Mouse (Mus musculus): ENCODE results near the gene Cdc14a.

Gene Cdc14a

DNA sequence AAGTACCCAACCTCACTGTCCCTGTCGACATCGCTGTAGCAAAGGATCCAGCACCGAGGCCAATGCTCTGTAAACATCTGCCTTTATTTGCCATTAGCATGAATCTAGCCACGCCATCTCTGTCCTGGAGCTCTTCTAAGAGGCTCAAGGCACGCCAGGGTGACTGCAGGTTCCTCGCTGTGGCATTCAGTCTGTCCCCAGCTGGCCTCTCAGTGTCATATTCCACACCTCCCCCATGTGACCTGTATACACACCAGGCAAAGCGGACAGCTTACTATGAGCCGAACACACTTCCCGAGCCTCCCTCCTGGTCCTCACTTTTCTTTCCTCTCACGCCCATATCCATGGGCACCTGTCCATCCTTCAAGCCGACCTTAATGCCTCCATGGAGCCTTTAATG is 4.0 kb downstream of the Cdc14a start:
- no peak for DNase-seq (ENCODE audit: low read depth in 1 of 2, low spot score in 2 of 2)

DNA sequence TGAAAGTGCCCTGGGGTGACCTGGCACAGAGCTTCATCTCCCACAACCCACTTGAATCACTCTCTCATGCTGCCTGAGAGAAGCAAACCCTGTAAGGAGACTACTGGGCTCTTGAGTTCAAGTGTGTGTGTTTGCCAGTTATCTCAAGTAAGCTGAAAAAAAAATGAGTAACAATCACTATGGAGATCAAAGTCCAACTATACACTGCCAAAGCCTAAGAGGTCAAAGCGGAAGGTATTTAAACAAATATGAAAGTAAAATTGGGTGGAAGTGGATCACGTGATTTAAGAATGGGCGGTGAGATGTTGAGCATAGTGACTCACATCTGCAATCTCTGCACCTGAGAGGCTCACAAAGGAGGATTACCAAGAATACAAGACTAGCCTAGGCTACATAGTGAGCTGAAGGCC is 9.4 kb downstream of the Cdc14a start:
- no peak for DNase-seq (ENCODE audit: low read depth in 1 of 2, low spot score in 2 of 2)

- DNase-seq (ENCODE audit: low read depth in 1 of 2, low spot score in 2 of 2): no peak
These were observed 10.7 kb downstream of the Cdc14a start for GRCm38 (mm10) chr3:116412954-116413724.

DNA sequence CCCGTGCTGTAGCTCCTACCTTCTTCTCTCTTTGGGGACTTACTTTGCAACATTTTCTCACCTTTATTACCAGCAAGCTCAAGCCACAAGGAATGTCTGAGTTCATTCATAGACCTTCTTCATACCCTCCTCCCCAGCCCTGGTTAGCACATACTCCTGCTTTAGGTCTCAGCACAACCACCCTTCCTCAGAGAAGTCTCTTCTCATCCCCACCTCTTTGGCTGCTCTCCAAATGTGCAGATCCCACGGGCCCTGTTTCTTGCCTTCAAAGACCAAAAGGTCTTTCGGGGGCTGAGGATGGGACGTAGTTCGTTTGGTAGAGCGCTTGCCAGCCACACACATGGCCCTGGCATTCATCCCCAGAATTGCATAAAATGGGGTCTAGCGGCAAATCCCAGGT is 13.8 kb downstream of the Cdc14a start:
- no peak for DNase-seq (ENCODE audit: low read depth in 1 of 2, low spot score in 2 of 2)

- DNase-seq (ENCODE audit: low read depth in 1 of 2, low spot score in 2 of 2): no peak
These were observed 14.3 kb downstream of the Cdc14a start for GRCm38 (mm10) chr3:116409486-116409885.

DNA sequence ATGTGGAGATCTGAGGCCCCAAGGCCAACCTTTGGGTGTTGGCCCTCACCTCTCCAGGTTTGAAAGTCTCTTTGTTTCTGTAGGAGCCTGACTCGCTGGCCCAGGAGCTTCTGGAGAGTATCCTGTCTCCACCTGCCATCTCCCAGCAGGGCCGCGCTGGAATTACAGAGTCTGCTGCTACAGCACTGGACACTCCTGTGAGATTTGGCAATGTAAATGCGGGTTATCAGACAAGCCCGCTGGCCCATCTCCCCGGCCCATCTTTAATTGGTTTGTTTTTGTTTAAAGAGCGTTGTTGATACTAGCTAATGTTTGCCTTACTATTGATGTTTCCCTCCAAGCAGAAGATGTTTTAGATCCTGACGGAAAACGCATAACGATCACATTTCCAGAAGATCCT is 15.0 kb downstream of the Cdc14a start:
- no peak for DNase-seq (ENCODE audit: low read depth in 1 of 2, low spot score in 2 of 2)

DNA sequence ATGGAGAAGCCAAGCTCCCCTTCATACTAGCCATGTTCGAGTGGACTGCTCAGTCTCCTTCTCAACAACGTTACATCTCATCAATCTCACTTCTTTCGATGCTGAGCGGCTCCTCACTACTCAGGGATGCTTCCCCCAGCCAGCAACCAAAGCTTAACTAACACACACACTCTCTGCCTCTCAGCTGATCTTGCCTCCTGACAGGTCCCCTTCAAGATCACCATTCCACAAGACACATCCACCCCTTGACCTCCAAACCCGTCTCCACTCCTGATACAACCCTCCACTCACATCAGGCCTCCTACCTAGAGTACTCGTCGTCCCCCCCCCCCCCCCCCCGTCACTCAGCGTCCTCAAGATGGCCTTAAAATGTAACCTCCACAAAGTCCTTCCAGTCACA is 18.3 kb downstream of the Cdc14a start:
- DNase-seq (ENCODE audit: low read depth in 1 of 2, low spot score in 2 of 2): no peak

DNA sequence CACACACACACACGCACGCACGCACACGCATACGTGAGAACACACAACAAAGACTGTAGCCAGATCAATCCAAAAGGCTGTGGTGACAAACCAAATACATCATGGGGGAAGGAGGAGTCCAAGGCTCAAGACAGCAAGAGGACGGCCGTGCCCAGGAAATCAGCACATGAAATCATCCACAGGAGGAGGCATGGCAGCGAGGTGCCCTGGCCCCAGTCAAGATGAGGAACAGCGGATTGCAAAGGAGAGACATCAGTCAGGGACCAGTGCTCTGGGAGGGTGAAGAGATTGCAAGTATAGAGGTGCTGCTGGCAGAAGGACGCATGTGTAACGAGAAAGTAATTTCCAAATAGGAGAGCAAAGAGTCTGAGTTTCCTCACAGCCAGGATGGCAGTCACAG is 22.4 kb downstream of the Cdc14a start:
- DNase-seq (ENCODE audit: low read depth in 1 of 2, low spot score in 2 of 2): no peak

GRCm38 (mm10) chr3:116399349-116400090 is 24.3 kb downstream of the Cdc14a start:
- no peak for DNase-seq (ENCODE audit: low read depth in 1 of 2, low spot score in 2 of 2)

- DNase-seq (ENCODE audit: low read depth in 1 of 2, low spot score in 2 of 2): no peak
These were observed 25.3 kb downstream of the Cdc14a start for GRCm38 (mm10) chr3:116398543-116398942.

DNA sequence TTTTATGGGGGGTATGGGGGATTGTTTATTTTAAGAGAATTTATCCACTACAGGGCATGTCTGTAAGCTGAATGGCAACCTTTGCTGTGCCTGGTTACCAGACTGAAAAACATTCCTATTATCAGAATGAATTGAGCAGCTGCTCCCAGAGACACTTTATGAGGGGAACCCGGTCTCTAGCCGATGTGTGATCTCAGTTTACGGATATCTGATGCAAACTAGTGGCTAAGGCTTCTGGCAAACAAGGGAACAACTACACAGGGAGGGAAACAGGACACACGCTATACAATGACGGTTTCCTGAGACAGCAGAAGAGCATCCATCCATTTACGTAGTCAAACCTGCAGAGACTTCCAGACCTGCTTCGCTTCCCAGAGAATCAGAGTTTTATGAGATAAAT is 25.9 kb downstream of the Cdc14a start:
- no peak for DNase-seq (ENCODE audit: low read depth in 1 of 2, low spot score in 2 of 2)

DNA sequence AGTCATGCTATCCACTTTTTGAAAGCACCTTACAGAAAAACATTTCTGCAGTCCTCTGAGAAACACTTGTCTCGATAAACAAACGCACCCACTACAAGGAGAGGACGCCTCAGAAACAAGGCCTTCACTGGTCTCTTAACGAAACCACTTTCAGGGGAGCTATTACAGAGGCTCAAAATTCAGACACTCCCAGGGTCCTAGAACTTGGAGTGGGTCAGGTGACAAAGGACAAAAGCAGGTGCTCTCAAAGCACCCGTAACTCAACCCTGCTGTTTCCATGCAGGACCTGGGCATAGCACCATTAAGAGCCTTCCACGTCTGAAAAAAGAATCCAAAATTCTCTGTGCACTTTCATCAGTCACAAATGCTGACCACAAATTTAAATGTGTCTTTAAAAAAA is 26.5 kb downstream of the Cdc14a start:
- DNase-seq (ENCODE audit: low read depth in 1 of 2, low spot score in 2 of 2): no peak

DNA sequence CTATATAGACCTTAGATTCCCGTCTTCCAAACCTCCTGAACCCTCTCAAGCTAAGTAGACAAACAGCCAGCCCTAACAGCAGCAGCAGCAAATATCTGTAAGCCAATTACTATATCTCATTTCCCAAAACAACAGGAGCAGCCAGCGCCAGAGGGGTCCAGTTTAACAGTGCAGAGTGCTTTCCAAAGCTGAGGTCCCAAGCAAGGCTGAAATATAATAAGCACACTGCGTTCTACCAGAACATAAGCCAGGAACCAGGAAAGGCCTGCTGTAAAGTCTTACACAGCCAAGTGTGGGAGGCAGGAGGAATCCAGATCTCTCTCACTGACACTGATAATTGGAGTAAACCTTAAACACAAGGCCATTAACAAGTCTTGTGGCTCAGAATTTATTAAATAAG is 27.3 kb downstream of the Cdc14a start:
- DNase-seq (ENCODE audit: low read depth in 1 of 2, low spot score in 2 of 2): no peak

- no peak for DNase-seq (ENCODE audit: low read depth in 1 of 2, low spot score in 2 of 2)
These were observed 28.9 kb downstream of the Cdc14a start for GRCm38 (mm10) chr3:116394885-116395390.

DNA sequence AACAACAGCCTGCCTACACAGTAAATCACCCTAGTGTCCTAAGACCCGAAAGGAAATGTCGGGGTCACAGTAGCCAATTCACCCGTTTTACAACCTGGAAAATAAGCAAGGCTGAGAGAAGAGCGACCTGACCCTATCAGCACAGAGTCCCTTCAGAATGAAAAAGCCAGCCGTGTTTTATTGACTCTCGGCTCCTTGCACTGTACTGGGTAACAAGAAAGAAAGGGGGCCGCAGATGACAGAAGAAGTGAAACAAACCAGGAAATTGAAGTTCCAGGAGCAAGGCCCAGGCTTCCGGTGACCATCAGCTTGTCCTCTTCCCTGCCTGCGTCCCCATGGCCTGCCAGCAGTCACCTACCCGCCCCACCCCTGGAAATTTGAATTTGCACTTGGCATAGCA is 32.4 kb downstream of the Cdc14a start:
- DNase-seq (ENCODE audit: low read depth in 1 of 2, low spot score in 2 of 2): no peak

- no peak for DNase-seq (ENCODE audit: low read depth in 1 of 2, low spot score in 2 of 2)
These were observed 34.0 kb downstream of the Cdc14a start for GRCm38 (mm10) chr3:116389500-116390470.

- no peak for DNase-seq (ENCODE audit: low read depth in 1 of 2, low spot score in 2 of 2)
These were observed 35.0 kb downstream of the Cdc14a start for GRCm38 (mm10) chr3:116388808-116389207.

GRCm38 (mm10) chr3:116386886-116387285 is 36.9 kb downstream of the Cdc14a start:
- no peak for DNase-seq (ENCODE audit: low read depth in 1 of 2, low spot score in 2 of 2)

- no peak for DNase-seq (ENCODE audit: low read depth in 1 of 2, low spot score in 2 of 2)
These were observed 37.5 kb downstream of the Cdc14a start for GRCm38 (mm10) chr3:116386342-116386741.

- DNase-seq (ENCODE audit: low read depth in 1 of 2, low spot score in 2 of 2): no peak
These were observed 39.5 kb downstream of the Cdc14a start for GRCm38 (mm10) chr3:116384319-116384718.

DNA sequence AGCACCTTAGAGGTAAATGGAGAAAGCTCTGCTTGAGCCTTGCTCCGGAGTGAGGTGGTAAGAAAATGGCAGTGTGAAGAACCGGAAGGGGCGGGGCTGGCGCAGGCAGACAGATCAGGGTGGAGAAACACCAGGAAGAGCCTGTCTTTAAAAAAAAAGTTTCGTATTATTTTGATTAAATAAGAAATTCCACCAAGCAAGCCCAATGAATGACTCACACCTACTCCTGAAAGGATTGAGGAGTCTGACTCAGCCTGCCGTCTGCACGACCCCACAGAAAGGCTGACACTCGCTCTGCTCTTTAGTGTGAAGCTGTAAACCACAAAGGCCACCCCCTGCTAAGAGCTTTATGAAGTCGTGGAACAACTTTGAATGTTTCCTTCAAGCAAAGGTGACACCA is 43.5 kb downstream of the Cdc14a start:
- DNase-seq (ENCODE audit: low read depth in 1 of 2, low spot score in 2 of 2): no peak
